Mouse (Mus musculus) megakaryocyte-erythroid progenitor cell, adult 5-6 weeks (primary cell): Measurements from ENCODE around the gene Focad. TPM values are rescaled to one million over a fixed set of nuclear protein-coding genes. Genes with fewer than 3 reads are reported as not detected.

ENCODE experiments used
- ATAC-seq: replicated peaks from 2 replicates; pipeline ENCODE4 v1.8.0; 2016; ENCODE audit warnings: mild to moderate bottlenecking, inconsistent platforms; ENCODE audit not compliant: severe bottlenecking, poor library complexity, low FRiP score, low TSS enrichment
- total RNA-seq, 2 experiments: library from RNA; stranded (forward) in 1 of 2; stranded (reverse) in 1 of 2; fragments of 200-1000, 215-1000 nt in 1 of 2; fragments of >200 nt in 1 of 2; fragmentation: Nextera tagmentation in 1 of 2; gene quantifications; 2 replicates each; pipeline ENCODE4 v1.2.3; 2014 to 2017

Focad gene
- total RNA-seq (2014; fragmentation: Nextera tagmentation), result 38.5 and 50.7 TPM in 2 replicates
- total RNA-seq (2017), result 24.8 and 34.5 TPM in 2 replicates

DNA sequence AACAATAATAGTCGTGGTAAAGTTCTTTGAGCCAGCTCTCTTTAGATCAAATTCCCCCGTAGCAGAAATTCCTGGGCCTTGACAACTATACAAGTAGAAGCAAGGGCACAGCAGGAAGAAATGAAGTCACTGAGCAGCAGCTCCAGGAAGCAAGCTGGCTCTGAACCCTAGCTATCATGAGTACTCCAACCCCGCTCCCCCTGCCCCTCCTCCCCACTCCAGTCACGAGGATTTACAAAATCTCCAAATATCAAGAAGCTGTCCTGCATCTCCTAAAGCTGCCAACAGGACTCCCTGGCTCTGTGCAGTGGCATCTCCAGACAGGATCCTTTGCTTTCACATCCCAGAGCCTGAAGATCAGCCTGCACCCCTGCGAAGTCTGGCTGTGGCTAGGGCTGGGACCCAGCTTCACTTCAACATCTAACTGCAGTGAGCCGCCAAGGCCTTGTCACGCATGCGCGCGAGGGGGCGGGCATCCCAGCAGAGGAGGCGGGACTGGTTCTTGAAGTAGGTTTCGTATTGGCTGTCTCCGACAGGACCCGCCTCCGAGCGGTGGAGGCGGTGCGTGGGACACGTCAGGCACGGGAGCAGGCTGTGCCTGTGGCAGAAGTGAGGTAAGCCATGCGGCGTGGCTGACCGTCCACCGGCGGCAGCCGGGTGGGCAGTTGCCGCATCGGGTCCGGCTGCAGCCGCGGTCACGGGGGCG is at the start of gene Focad:
Focad (plus strand) TSS at position 568 of the 706 bp plus-strand sequence.
- peak; percentile 99 for ATAC-seq

GRCm38 (mm10) chr4:88045151-88045550 is 49.3 kb upstream of the Focad start:
- ATAC-seq, result no peak

DNA sequence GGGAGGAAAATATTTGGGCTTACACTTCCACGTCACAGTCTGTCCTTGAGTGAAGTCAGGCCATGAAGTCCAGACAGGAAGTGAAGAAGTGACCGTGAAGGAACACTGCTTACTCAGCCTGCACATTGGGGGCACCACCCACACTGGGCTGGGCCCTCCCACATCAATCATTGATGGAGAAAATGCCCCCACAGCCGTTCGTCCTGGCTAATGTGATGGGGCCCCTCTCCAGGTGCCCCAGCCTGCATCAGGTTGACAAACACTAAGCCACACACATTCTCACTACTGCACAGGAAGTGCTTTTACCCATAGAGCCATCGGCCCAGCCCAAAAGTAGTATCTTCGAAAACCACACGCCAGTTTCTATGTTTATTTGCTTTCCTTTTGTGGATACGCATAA is 48.1 kb upstream of the Focad start:
- no peak for ATAC-seq

DNA sequence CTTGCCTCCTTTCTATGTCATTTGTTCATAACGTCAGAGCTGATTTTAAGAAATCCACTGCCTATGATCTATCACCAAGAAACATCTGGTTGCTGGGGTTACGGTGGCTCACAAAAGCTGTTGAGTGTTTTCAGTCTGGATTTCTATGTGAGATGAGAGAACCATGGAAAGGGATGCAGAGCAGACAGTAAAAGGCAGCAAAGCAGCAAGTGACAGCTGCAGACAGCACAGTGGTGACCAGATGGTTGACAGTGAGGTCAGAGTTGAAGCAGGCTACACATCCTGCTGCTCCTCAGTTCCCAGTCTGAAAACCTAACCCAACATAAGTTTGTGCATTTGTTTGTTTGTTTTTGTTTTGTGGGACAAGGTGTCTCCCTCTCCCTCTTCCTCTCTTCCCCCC is 19.0 kb upstream of the Focad start:
- no peak for ATAC-seq

DNA sequence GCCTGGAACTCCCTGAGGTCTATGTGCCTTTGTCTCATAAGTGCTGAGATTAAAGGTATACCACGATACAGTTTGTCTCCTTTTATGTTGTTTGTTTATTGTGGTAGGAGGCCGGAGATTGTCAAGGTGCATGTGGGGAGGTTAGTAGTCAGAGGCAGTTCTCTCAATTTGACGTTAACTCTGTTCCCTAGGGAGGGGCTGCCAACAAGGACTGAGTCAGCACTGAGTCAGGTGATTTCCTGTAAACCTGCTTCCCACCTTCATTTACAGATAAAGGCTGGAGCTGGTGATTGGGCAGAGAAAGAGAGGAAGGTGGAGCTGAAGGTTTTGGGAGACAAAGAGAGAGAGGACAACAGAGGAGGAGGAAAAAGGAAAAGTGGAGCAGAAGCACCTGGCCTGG is 15.4 kb upstream of the Focad start:
- 0 out of 2 replicates have a peak, but pooled peaks have one; percentile 29 for ATAC-seq

- ATAC-seq, result no peak
Observed at GRCm38 (mm10) chr4:88081417-88081816, 13.0 kb upstream of the Focad start.

GRCm38 (mm10) chr4:88081885-88082284 is 12.5 kb upstream of the Focad start:
- peak; percentile 64 for ATAC-seq

- peak; percentile 60 for ATAC-seq
Observed at GRCm38 (mm10) chr4:88082381-88082780, 12.0 kb upstream of the Focad start.

- ATAC-seq, result no peak
Observed at GRCm38 (mm10) chr4:88083781-88084180, 10.6 kb upstream of the Focad start.

DNA sequence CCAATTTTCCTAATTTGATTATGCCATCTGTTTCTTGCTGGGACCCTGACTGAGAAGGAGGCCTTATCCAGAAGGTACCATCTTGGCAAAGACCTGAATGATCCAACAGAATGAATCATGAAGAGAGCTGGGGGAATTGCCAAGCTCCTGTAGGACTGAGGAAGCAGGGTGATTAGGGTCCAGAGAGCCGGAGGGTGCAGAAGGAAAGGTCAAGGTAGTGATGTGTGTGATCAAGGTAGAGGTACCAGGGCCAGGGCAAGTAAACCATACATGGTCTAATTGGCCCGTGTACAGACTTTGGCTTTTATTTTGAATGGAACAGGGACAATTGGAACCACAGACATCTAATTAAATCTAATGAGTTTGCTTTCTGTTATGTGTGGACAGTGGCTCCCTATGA is 4.1 kb upstream of the Focad start:
- no peak for ATAC-seq

DNA sequence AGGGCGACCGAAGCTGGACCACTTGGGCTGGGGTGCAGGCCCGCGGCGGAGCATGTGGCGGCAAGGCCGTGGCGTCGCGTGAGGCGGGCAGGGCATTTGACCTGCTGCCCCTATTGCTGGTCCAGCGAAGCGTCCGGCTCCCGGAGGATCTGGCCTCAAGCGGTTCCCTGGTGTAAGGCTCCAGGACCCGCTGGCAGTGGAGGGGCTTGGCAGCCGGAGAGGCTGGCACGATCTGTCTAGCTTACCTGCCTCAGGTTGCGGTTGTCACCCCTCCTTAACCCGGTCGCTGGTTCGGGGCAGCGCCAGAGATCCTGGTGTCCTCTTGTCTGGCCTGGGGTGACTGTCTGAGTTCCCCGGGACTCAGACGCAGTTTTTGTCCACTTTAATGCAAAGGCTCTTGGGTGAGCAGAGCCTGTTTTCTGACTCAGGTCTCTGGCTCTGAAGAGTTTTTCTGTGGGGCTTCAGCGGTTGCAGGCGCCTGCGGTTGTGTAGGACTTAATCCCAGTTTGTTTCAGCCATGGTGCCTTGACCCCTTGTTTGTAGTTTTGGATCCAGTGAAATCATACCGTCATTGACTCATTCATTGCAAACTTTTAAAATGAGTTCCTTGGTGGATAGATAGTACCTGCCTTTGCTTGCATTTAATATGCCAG is 465 bp downstream of the Focad start:
- ATAC-seq, result peak; percentile 12

- ATAC-seq, result no peak
Observed at GRCm38 (mm10) chr4:88095693-88096092, 1.3 kb downstream of the Focad start.

GRCm38 (mm10) chr4:88108585-88108984 is 14.2 kb downstream of the Focad start:
- no peak for ATAC-seq

GRCm38 (mm10) chr4:88117331-88117730 is 22.9 kb downstream of the Focad start:
- ATAC-seq, result peak; percentile 93

DNA sequence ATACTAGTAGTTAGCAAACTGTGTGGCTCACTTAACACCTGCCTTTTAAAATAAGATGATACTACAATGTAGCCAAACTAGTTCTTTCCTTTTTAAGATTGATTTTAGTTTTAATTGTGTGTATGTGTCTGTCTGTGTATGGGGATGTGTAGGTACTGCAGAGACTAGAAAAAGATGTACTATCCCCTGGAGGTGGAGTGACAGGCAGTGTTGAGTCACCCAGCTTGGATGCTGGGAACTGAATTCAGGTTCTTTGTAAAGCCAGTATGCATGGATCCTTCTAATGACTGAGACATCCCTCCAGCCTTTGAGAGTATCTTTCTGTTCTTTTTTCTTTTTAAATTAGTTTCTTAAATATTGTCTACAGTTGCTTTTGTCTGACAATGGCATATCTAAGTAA is 23.5 kb downstream of the Focad start:
- peak; percentile 45 for ATAC-seq

DNA sequence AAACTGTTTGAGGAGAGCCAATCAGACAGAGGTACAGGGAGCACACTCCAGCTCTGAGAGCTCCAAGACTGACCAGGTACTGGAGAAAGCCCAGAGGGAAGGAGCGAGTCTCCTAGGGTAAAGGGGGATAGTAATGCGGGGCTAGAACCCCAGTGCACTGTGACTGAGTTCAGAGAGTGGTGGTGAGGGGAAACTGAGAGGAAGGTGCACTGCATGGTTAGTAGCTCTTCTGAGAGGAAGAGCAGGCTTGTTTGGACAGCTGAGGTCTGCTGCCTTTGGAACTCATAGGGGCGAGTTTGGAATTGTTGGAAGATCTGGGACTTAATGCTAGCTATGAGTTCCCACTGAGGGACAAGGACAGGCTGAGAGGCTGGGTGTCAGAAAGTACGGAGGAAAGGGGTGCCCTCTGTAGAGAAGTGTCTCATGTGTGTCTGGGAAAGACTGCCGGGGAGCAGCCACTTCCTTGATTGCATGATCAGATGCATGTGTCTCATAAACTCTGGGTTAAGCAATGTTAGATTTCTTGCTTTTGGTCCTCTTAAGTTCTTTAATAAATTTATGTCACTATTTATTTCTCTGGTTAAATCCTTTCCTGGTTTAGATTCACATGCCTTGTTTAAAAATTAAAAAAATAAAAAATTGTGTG is 24.4 kb downstream of the Focad start:
- ATAC-seq, result 0 out of 2 replicates have a peak, but pooled peaks have one; percentile 15

DNA sequence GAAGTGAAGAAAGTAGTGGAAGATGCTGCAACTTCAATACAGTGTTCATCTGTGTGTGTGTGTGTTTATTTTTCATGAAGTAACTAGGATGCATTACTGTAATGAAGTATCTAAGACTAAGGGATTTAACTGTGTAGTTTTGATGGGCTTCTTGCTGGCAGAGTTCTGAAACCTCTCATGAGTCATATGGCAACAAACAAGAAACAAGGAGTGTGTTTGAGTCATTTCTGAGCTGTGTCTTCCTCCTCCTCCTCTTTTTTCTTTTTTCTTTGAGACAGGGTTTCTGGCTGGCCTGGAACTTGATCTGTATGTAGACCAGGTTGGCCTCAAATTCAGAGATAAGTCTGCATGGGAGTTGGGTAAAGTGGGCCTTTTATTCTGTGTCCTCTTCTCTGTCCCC is 25.7 kb downstream of the Focad start:
- no peak for ATAC-seq

DNA sequence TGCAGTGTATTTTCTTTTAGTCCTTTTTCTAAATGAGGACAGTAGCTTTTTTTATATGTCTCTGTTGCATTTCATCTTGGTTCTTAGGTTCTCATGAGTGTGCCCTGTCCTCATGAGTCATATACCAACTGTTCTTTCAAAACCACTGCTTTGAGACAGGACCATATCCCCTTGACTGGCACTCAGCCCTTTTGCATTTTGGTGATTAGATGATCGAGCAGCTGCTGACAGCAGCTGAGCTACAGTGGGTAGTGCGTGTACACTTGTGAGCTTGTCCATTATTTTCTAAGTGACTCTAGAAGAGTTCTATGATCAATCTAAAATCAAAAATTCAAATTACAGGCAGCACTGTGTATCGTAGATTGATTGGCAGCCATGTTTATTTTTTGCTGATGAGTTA is 28.0 kb downstream of the Focad start:
- ATAC-seq, result no peak

- no peak for ATAC-seq
Observed at GRCm38 (mm10) chr4:88135936-88136335, 41.5 kb downstream of the Focad start.

DNA sequence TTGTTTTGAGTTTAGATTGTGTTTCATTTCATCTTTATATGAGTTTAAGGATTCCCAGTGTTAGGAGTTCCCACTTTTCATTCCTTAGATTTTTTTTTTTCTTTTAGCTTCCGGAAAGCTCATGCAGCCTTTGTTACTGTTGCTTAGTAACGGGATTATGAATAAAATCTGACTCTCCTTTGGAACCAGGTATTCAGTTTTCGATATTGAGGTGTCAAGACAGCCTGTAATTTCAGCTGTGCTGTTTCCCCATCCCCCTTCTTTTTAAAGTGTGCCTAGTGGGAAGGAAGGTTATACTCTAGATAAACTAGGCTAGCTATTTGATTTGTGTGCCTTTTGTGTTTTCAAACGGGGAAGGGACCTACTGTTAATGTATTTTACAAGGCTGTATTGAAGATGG is 42.1 kb downstream of the Focad start:
- no peak for ATAC-seq
